Mouse (Mus musculus) olfactory bulb, adult 2 months (tissue): Measurements from ENCODE around the gene Ppp1r13l. TPM values are rescaled to one million over a fixed set of nuclear protein-coding genes. Genes with fewer than 3 reads are reported as not detected.
A peak's percentile ranks its signal among the peaks of the same experiment; 100 is the strongest.

Experiments used
- H3K27ac ChIP-seq: fragments of 200-500 bp; 2 replicates; pipeline ENCODE4 v1.5.1; 2012; ENCODE audit warnings: low read depth, low read length; ENCODE audit not compliant: insufficient read depth
- H3K4me1 ChIP-seq: fragments of 200-500 bp; 2 replicates; pipeline ENCODE4 v1.6.1; 2012; ENCODE audit warnings: low read length; ENCODE audit not compliant: control insufficient read depth, insufficient read depth
- H3K4me3 ChIP-seq: fragments of 200-500 bp; 2 replicates; pipeline ENCODE4 v1.5.1; 2012; ENCODE audit warnings: mild to moderate bottlenecking, low read depth, low read length, moderate library complexity; ENCODE audit not compliant: insufficient read depth
- CTCF ChIP-seq: fragments of 200-500 bp; IDR thresholded peaks from 2 replicates; pipeline ENCODE4 v1.5.1; 2012; ENCODE audit warnings: low read depth, mild to moderate bottlenecking, low read length, moderate library complexity; ENCODE audit not compliant: insufficient read depth
- POLR2A ChIP-seq: fragments of 200-500 bp; IDR thresholded peaks from 2 replicates; pipeline ENCODE4 v1.6.1; 2012; ENCODE audit warnings: mild to moderate bottlenecking, low read depth, low read length, moderate library complexity; ENCODE audit not compliant: insufficient read depth
- WGBS: fragments of 180-500 bp; shearing (Covaris S2); methylation state at CpG from one replicate; pipeline ENCODE4 v1.1.7; 2018; 5-methylcytosine and 5-hydroxymethylcytosine counted together
- polyA plus RNA-seq: library from polyadenylated mRNA; stranded (reverse); fragments of >200 nt; gene quantifications from 2 replicates; pipeline ENCODE4 v1.2.4, GENCODE M21; 2012; ENCODE audit warnings: low replicate concordance; ENCODE audit not compliant: missing spikeins, insufficient read depth, insufficient read length

Ppp1r13l gene
- polyA plus RNA-seq, 1 experiment = not detected

DNA sequence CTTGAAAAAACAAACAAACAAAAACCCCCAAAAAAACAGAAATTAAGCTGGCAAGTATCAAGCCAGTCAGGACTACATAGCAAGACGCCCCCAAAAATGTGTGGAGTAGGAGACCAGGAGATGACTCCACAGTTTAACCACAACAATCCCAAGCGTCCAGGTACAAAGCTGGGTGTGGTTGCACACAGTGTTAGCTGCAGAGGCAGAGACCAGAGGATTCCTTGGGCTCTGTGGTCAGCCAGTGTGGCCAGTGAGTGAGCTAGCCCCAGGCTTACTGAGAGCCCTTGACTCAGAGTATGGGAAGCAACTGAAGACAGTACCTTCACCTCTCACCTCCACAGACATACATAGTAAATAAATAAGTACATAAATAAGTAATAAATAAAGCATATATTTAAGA, 27.6 kb upstream of the Ppp1r13l start:
- Histone ChIP-seq H3K4me3 (no peak overlapping the region), H3K4me1 (peaks cover 15% of the 10 kb centered on the region), H3K27ac (no peak overlapping the region)
- TF ChIP-seq POLR2A (no peak), CTCF (no peak)
- 76% methylated on average over 2 of the region's 2 CpGs for WGBS

DNA sequence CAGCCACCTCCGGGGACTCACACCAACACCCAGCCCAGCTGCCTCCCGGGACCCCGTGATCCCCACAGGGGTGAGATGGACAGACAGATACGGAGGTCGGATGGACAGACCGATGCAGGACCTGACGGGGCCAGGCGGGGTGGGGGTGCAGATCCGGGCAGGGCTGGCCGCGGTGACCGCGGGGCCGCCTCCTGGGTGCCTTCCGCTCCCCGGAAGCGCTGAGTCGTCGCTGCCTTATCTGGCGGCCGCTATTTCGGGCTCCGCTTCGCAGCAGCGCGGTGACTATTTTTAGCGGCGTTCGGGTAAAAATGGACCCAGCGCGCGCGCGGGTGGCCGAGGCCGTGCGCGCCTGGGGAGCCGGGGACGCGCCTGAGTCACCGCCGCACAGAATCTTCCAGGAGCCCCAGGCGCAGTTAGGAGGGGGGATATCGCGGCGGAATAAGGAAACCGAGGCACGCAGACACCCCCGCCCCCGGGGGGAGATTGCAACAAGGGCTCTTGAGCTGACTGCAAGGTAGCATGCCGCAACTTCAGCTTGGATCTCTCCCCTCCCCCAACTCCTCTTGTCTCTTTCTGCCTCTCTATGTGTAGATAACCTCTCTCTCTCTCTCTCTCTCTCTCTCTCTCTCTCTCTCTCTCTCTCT, 26.7 kb upstream of the Ppp1r13l start:
- WGBS = under 1% methylated on average over 52 of the region's 52 CpGs

DNA sequence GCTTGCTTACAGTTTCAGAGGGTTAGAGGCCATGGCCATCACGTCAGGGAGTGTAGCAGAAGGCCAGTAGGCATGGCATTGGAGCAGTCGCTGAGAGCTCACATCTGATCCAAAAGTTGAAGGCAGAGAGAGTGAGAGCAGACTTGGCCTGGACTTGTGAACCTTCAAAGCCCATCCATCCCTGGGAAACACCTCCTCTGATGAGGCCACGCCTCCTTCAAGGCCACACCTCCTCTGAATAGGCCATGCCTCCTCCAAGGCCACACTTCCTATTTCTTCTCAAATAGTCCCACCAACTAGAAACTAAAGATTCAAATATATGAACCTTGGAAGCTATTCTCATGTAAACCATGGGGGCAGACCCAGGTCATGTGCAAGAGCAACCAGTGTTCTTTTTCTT, 24.0 kb upstream of the Ppp1r13l start:
- Histone ChIP-seq H3K4me1 (peaks cover 28% of the 10 kb centered on the region), H3K27ac (no peak overlapping the region), H3K4me3 (no peak overlapping the region)
- TF ChIP-seq POLR2A = no peak
- no peak for TF ChIP-seq CTCF
- WGBS = 54% methylated on average over 3 of the region's 3 CpGs

More for the DNA sequence above, 26.7 kb upstream of the Ppp1r13l start:
- Histone ChIP-seq H3K27ac (peak overlapping the region; percentile 98), H3K4me1 (peaks cover 19% of the 10 kb centered on the region), H3K4me3 (peak overlapping the region; percentile 84)
- peak; percentile 64 for TF ChIP-seq POLR2A
- TF ChIP-seq CTCF = no peak

DNA sequence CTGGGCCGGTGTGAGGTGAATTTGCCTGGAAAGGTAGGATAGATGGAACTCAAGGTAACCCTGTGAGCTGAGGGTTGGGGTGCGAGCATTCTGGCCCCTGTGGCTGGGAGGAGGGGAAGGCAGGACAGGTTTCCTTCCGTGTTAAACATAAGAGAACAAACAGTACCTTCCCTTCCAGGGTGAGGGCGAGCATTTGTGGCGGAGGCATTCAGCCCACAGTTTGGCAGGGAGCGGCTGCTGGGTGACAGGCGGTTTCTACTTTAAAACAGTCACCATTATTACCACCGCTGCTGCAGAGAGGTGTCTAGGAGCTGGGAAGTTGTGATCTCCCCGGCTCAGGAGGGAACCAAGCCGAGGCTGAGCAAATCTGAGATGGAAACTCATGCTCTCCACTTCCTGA, 22.4 kb upstream of the Ppp1r13l start:
- 56% methylated on average over 10 of the region's 10 CpGs for WGBS
- Histone ChIP-seq H3K27ac (peak overlapping the region; percentile 62; the same call in 1 of the 2 replicates), H3K4me3 (no peak overlapping the region), H3K4me1 (peaks cover 34% of the 10 kb centered on the region)
- TF ChIP-seq CTCF = no peak
- TF ChIP-seq POLR2A = no peak

DNA sequence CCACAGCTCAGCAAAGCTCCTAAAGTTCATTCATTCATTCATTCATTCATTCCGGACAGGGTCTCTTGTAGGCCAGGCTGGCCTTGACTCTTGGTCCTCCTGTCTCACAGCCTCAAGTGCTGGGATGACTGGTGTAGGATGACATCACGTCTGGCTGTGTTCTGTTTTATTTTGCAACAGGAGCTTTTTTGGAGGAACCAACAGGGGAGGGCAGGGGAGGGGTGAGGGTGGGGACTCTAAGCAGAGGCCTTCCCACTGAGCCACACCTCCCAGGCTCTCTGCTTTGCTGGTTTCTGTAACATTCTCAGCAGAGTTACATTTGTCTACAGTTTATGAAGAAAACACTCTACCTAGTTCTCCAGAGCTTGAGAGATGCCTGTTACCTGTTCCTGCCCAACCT, 21.5 kb upstream of the Ppp1r13l start:
- TF ChIP-seq POLR2A (no peak), CTCF (no peak)
- Histone ChIP-seq H3K27ac (no peak overlapping the region), H3K4me3 (no peak overlapping the region), H3K4me1 (peaks cover 34% of the 10 kb centered on the region)
- WGBS = 69% methylated on average over 2 of the region's 2 CpGs

DNA sequence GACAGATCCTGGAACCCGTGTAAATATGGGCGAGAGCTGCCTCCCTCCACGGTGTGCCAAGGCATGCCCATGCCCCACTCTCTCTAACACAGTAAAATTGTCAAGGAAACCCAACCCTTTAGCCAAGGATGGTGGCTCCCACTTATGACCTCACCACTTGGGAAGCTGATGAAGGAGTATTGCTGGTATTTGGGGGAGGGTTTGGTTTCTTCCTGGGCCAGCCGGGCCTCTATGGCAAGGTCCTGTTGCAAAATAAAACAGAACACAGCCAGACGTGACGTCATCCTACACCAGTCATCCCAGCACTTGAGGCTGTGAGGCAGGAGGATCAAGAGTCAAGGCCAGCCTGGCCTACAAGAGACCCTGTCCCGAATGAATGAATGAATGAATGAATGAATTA, 21.0 kb upstream of the Ppp1r13l start:
- H3K4me3 ChIP-seq = no peak overlapping the region
- H3K27ac ChIP-seq = no peak overlapping the region
- TF ChIP-seq POLR2A = no peak
- no peak for TF ChIP-seq CTCF
- 69% methylated on average over 7 of the region's 7 CpGs for WGBS
- H3K4me1 ChIP-seq = peaks cover 35% of the 10 kb centered on the region

DNA sequence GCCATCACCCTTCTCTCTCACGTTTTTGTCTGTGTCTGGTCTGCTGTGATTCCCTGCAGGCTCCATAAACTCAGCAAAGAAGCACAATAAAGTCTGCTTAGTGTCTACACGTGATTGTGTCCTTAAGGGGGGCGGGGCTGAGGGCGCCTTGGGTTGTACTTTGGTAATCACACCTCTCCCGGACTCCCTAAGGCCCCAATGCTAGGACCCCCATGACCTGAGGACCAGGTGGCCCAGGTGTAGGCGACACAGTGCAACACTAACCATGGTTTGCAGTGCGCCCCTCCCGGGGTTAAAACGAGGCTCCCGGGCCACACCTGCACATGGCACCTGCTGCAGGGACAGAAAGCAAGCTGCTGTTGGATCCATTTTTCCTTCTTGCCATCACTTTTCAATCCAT, 18.3 kb upstream of the Ppp1r13l start:
- TF ChIP-seq CTCF = no peak
- TF ChIP-seq POLR2A = no peak

DNA sequence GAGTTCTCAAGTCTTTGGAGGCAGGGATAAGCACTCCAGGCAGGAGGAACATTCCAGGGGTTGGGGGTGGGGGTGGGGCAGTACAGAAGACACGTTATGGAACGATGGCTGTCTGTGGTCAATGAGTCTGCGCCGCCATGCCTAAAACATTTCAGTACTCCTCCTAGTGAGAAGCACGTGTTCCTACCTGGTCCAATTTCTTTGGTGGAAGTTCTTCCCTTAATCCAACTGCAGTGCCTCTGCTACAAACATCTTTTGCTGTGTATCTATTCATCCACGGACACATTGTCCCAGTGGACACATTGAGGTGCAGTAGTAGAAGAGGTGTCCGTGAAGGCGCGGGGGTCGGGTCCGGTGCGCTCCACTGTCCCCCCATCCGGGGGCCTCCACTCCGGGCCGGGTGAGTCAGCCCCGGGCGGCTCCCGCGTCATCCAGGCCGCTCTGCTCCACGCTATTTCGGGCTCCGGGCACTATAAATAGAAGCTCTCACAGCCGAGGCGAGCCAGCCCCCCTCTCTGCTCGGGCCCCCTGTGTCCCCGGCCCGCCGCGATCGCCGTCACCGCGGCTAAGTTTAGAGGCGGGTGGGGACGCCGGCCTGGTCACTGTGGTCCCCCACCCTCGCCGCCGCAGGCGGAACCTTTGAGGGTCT, 17.7 kb upstream of the Ppp1r13l start:
- H3K4me1 ChIP-seq = peaks cover 39% of the 10 kb centered on the region
- H3K4me3 ChIP-seq = peak overlapping the region; percentile 57
- TF ChIP-seq CTCF = no peak
- no peak for TF ChIP-seq POLR2A
- peak overlapping the region; percentile 61 for H3K27ac ChIP-seq
- under 1% methylated on average over 41 of the region's 41 CpGs for WGBS

More for the DNA sequence above, 18.3 kb upstream of the Ppp1r13l start:
- Histone ChIP-seq H3K4me1 (peaks cover 40% of the 10 kb centered on the region), H3K27ac (no peak overlapping the region), H3K4me3 (no peak overlapping the region)
- 25% methylated on average over 10 of the region's 10 CpGs for WGBS

DNA sequence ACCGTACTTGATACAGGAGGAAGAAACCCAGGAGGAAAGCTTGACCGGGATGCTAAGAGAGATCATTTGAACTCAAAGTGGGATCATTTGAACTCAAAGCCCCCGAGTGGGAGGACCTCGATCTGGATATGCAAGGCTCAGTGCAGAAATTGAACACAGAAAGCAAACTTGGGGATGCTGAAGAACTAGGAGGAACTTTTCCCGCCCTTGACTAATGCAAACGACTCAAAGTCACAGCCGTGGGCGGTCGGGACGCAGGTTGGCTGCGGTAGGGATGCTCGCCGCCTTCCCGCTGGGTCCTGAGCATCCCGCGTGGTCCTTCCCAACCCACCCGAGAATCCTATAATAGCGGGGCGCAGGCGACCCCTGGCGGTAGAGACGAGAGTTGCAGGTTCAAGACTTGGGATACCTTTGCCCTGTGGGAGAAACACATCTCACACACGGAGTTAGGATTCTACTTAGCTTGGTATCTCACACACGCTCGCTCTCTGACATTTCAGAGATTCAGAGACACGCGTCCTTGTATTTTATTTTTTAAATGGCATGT, 17.0 kb upstream of the Ppp1r13l start:
- peak; percentile 96 for TF ChIP-seq CTCF
- no peak for TF ChIP-seq POLR2A
- under 1% methylated on average over 27 of the region's 27 CpGs for WGBS
- Histone ChIP-seq H3K27ac (peak overlapping the region; percentile 61), H3K4me3 (peak overlapping the region; percentile 57), H3K4me1 (peaks cover 32% of the 10 kb centered on the region)
